Mouse (Mus musculus) kidney, postnatal 0 days (tissue): Measurements from ENCODE around the gene Mertk. TPM values are rescaled to one million over a fixed set of nuclear protein-coding genes. Genes with fewer than 3 reads are reported as not detected.

ENCODE experiments used
- ATAC-seq: fragments of 200-750 bp; cut with Nextera tagmentation; replicated peaks from 2 replicates; pipeline ENCODE4 v1.8.0; 2017; ENCODE audit warnings: low read depth, moderate number of reproducible peaks, moderate TSS enrichment, moderate library complexity; ENCODE audit not compliant: low FRiP score
- DNase-seq: peaks from one replicate; pipeline ENCODE4 v3.0.0-alpha.2; 2016; ENCODE audit warnings: low spot score
- H3K27ac ChIP-seq: fragments of 300-500 bp; sonication (generic); 2 replicates; pipeline ENCODE4 v1.5.1; 2014; ENCODE audit warnings: mild to moderate bottlenecking
- H3K27me3 ChIP-seq: fragments of 300-500 bp; sonication (generic); 2 replicates; pipeline ENCODE4 v1.6.1; 2014; ENCODE audit warnings: low read length, mixed read lengths; ENCODE audit not compliant: insufficient read depth
- H3K36me3 ChIP-seq: fragments of 300-500 bp; sonication (generic); 2 replicates; pipeline ENCODE4 v1.6.1; 2014; ENCODE audit warnings: low read length, mixed read lengths; ENCODE audit not compliant: insufficient read depth
- H3K4me1 ChIP-seq: fragments of 300-500 bp; sonication (generic); replicated peaks from 2 replicates; pipeline ENCODE4 v1.6.1; 2014; ENCODE audit warnings: antibody characterized with exemption, low read length, mixed read lengths; ENCODE audit not compliant: insufficient read depth
- H3K4me2 ChIP-seq: fragments of 300-500 bp; sonication (generic); 2 replicates; pipeline ENCODE4 v1.6.1; 2014; ENCODE audit warnings: mild to moderate bottlenecking, low read length, moderate library complexity, mixed read lengths
- H3K4me3 ChIP-seq: fragments of 300-500 bp; sonication (generic); replicated peaks from 2 replicates; pipeline ENCODE4 v1.5.1; 2014; ENCODE audit warnings: low read depth, low read length
- H3K9ac ChIP-seq: fragments of 300-500 bp; sonication (generic); 2 replicates; pipeline ENCODE4 v1.6.1; 2014; ENCODE audit warnings: low read depth, low read length
- H3K9me3 ChIP-seq: fragments of 300-500 bp; sonication (generic); replicated peaks from 2 replicates; pipeline ENCODE4 v1.6.1; 2016; ENCODE audit warnings: low read length, inconsistent platforms, mixed read lengths
- CTCF ChIP-seq: IDR thresholded peaks from 2 replicates; pipeline ENCODE4 v1.5.1; 2016; ENCODE audit warnings: antibody characterized with exemption, low read depth, mild to moderate bottlenecking, moderate library complexity
- WGBS: fragments of 180-500 bp; shearing (Covaris S2); extraction: QIAGEN DNeasy Blood & Tissue Kit; methylation state at CpG from one replicate; pipeline ENCODE4 v1.1.7; 2014; 5-methylcytosine and 5-hydroxymethylcytosine counted together
- polyA plus RNA-seq: library from polyadenylated mRNA; unstranded; fragments of >200 nt; fragmentation: Nextera tagmentation; extraction: Ambion mirVana; gene quantifications from 2 replicates; pipeline ENCODE4 v1.2.1, GENCODE M21; 2015

Mertk gene
- polyA plus RNA-seq, 1 experiment from 2014 or later = 8.9 TPM

GRCm38 (mm10) chr2:128817786-128818681 lies 119.3 kb downstream of the Mertk start, which contains the start of gene Tmem87b:
Gene Tmem87b (plus strand): TSS chr2:128818118.
- Histone ChIP-seq H3K27me3 (no peaks in the 10 kb centered on the region), H3K4me1 (0 out of 2 replicates have a peak, but pooled peaks cover 9% of the 10 kb centered on the region), H3K4me3 (peak within 1 kb of the TSS; percentile 94), H3K27ac (peak within 1 kb of the TSS; percentile 94), H3K36me3 (no peaks in the 10 kb centered on the region), H3K9ac (peak within 1 kb of the TSS; percentile 86), H3K9me3 (no peaks in the 10 kb centered on the region), H3K4me2 (peak within 1 kb of the TSS; percentile 85)
- DNase-seq (peak; percentile 100), ATAC-seq (peak; percentile 91)
- peak; percentile 41 for TF ChIP-seq CTCF
- under 1% methylated on average over 58 of the region's 59 CpGs for WGBS

- Histone ChIP-seq H3K9me3 (no peaks in the 10 kb centered on the region), H3K4me1 (0 out of 2 replicates have a peak, but pooled peaks cover 9% of the 10 kb centered on the region), H3K4me2 (peak overlapping the region; percentile 85), H3K36me3 (no peaks in the 10 kb centered on the region), H3K27me3 (no peaks in the 10 kb centered on the region), H3K4me3 (peak overlapping the region; percentile 94), H3K9ac (peak overlapping the region; percentile 86), H3K27ac (peak overlapping the region; percentile 94)
- peak; percentile 28 for DNase-seq
- no peak for ATAC-seq
- 7% methylated on average over 14 of the region's 14 CpGs for WGBS
- no peak for TF ChIP-seq CTCF
These were observed 120.3 kb downstream of the Mertk start for GRCm38 (mm10) chr2:128818956-128819643.

GRCm38 (mm10) chr2:128820631-128821030 lies 121.9 kb downstream of the Mertk start:
- H3K4me3 ChIP-seq = no peak overlapping the region
- no peaks in the 10 kb centered on the region for H3K27me3 ChIP-seq
- H3K36me3 ChIP-seq = no peaks in the 10 kb centered on the region
- H3K4me1 ChIP-seq = 0 out of 2 replicates have a peak, but pooled peaks cover 9% of the 10 kb centered on the region
- WGBS = 70% methylated on average over 2 of the region's 2 CpGs
- no peak overlapping the region for H3K9ac ChIP-seq
- no peak for TF ChIP-seq CTCF
- no peaks in the 10 kb centered on the region for H3K9me3 ChIP-seq
- no peak overlapping the region for H3K4me2 ChIP-seq
- DNase-seq (no peak), ATAC-seq (no peak)
- H3K27ac ChIP-seq = no peak overlapping the region

GRCm38 (mm10) chr2:128823893-128824292 lies 125.1 kb downstream of the Mertk start:
- no peak overlapping the region for H3K27ac ChIP-seq
- no peaks in the 10 kb centered on the region for H3K27me3 ChIP-seq
- H3K9me3 ChIP-seq = no peaks in the 10 kb centered on the region
- TF ChIP-seq CTCF = no peak
- no peak for ATAC-seq
- H3K36me3 ChIP-seq = no peaks in the 10 kb centered on the region
- no peak for DNase-seq
- no peak overlapping the region for H3K9ac ChIP-seq
- WGBS = 83% methylated on average over 5 of the region's 5 CpGs
- 0 out of 2 replicates have a peak, but pooled peaks cover 9% of the 10 kb centered on the region for H3K4me1 ChIP-seq
- H3K4me2 ChIP-seq = no peak overlapping the region
- no peak overlapping the region for H3K4me3 ChIP-seq

- Histone ChIP-seq H3K27me3 (no peaks in the 10 kb centered on the region), H3K9ac (no peak overlapping the region), H3K9me3 (no peaks in the 10 kb centered on the region), H3K4me3 (no peak overlapping the region), H3K4me2 (no peak overlapping the region), H3K27ac (no peak overlapping the region), H3K36me3 (peaks cover 21% of the 10 kb centered on the region), H3K4me1 (no peaks in the 10 kb centered on the region)
- WGBS = 95% methylated on average over 1 of the region's 1 CpGs
- ATAC-seq (no peak), DNase-seq (no peak)
- TF ChIP-seq CTCF = no peak
These were observed 129.0 kb downstream of the Mertk start for GRCm38 (mm10) chr2:128827787-128828186.

- H3K27ac ChIP-seq = no peak overlapping the region
- H3K4me3 ChIP-seq = no peak overlapping the region
- 82% methylated on average over 3 of the region's 3 CpGs for WGBS
- no peak for TF ChIP-seq CTCF
- DNase-seq (no peak), ATAC-seq (no peak)
- H3K27me3 ChIP-seq = no peaks in the 10 kb centered on the region
- H3K9me3 ChIP-seq = no peaks in the 10 kb centered on the region
- peaks cover 37% of the 10 kb centered on the region for H3K36me3 ChIP-seq
- no peaks in the 10 kb centered on the region for H3K4me1 ChIP-seq
- H3K4me2 ChIP-seq = no peak overlapping the region
- no peak overlapping the region for H3K9ac ChIP-seq
These were observed 133.9 kb downstream of the Mertk start for GRCm38 (mm10) chr2:128832611-128833010.
